Mouse (Mus musculus): Measurements from ENCODE around the gene Cfap61.

The Cfap61 gene

DNA sequence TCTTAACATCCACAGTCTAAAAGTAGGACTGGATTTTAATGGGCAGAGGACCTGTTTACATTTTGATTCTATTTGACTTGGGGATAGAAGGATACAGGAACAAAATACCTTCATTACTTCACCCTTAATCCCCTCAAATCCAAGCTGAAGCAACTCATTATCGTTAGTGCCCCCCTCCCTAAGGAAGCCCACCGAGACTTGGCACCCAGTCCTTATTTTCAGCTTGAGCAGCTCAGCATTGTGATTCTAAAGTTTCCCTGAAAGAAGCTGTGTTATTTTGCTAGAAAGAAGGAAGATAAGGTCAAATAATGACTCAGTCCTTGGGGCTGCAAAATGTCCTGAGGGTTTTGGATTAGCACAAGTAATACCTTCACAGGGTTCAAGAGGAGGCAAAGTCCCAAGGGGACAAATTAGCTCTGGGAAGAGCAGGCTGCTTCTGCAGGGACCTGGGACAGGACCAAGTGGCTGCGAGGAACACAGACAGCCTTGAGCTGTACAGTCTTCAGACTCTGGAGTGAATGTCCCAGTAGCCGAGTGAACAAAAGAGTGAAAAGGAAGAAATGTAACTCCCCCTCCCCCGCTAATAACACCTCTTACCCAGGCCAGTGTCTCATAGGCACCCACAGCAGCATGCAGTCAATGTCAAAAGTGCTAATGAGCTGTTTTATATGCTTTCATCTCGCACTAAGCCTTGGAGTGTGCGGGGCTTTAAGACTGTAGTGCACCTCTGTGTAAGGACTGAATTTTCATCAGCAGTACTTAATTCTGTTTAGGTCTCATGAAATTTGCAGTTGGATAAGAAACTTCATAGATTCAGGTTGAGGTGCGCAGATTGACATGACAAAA is 81.0 kb downstream of the Cfap61 start:
- DNase-seq = no peak

DNA sequence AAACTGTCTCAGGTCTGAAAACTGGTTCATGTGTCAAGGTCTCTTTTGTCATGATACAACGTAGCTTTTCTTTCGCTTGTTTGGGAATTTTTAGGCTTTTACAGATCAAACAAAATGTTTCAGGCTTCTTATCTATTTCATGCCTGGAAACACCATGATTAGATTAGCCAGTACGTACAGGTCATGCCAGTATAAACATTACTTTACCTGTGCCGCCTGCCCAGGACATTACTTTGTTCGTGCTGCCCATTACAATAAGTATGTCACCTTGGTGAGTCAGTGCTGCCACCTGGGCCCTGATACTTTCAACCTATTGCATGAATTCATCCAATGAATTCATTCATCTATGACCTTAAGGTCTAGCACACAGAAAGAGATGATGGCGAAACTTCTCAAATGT is 88.3 kb downstream of the Cfap61 start:
- no peak for DNase-seq

DNA sequence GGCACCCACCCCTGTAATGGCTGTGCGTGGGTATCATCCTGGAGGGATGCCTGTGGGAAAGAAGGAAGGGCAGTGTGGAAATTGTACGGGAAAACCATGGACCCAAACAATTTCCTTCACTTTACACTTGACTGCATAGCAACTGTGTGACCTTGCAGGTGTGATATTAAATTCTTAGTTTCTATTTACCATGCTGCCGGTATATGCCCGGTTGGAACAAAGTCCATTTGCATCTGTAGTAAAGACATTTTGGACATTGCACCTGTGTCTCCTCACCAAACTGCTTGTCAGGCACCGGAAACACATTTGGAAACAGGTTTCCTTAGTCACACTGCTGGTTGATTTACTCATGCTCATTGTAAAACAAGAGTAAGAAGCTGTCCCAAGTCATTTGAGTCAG is 109.1 kb downstream of the Cfap61 start:
- DNase-seq = no peak

DNA sequence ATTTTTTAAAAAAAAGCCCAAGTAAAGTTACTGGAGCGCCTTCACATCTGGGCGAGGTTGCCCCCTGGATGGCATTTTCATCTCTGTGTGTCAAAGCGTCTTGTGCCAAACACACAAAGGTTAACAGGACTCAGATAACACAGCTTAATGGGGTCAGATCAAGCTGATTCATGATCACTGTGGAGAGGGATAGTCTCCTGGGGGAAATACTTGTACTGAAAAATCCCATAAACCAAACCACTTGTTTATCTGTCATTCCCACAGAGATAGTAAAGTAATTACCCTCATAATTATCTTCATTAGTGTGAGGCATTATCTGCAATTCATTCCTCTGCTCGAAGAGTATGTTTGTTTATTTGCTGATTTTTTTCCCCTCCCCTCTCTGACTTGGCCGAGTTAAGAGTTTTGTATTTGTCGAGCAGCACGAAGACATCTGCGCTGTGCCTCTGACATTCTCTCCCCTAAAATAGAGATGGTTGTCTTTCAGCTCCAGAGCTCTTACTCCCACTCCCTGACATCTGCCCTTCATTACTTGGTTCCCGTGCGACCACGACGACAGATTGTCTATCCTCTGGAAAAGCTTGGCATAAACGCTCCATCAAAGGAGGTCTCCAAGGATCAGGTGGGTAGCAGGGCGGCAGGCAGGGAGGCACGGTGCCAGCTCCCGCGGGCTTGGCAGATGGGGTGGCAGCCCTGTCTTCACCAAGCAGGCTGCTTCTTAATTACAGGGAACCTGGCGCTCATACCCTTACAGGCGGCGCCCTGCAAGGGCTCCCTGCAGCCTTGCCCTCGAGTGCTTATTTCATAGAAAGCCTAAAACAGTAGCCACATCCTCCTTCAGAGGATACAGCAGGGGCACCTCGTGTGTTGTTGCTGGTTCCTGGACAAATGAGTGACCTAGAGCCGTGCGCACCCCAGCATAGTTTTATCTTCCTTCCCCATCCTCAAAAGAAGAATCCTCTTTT is 110.6 kb downstream of the Cfap61 start:
- peak; percentile 77 to 82 for DNase-seq

DNA sequence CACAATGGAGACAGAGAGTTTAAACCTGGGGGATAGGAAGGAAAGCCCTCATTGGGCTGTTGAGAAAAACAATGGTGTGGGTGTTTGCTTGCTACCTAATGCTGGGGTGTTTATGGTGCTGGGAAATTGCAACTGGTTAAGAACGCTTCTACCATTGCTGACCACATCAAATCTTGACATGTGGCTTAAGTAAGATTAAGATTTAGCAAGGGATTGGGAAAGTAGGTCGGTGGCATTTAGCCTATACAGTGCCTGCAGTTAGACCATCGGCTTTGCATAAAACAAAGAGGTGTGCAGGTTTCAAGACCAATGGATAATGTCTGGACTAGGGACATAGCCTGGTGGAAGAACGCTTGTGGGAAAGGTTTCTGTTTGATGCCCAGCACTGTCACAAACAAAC is 113.1 kb downstream of the Cfap61 start:
- DNase-seq = no peak

DNA sequence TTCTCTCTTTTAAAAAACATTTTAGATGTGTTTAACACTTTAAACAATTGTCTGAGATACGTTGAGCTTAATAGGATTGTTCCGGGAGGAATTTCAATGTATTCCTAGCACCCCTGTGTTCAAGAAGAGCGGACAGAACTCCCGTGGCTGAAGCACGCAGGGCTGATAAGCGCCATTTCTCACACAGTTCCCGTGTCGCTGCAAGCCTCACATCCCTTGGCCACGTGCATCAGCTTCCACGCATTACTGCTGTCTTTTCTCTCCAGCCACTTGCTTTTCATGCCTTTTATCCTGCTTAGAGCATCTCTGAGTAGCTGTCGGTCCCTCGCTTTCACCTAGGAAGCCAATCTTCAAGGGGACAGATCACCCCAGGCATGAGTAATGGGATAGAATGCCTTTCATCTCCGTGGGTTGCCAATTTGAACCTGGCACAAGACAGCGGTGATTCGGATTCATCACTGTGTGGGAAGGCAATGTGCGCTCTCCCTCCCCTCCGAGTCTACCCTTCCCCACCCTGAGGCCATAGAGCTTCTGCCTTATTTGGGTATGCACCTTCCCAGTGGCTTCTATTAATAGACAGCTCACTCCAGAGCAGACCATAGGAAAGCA is 113.7 kb downstream of the Cfap61 start:
- DNase-seq = no peak

DNA sequence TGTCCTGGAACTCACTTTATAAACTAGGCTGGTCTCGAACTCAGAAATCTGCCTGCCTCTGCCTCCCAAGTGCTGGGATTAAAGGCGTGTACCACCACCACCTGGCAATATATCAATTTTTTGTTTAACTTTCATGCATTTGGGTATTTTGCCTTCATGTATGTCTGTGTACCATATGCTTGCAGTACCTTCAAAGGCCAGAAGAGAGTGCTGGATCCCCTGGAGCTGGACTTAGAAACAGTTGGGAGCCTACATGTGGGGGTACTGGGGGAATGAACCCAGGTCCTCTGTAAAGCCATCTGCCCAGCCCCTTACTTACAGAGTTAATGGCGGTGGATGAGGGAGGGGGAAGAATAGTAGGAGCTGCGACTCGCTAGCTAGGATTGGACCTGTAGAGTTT is 114.8 kb downstream of the Cfap61 start:
- no peak for DNase-seq

DNA sequence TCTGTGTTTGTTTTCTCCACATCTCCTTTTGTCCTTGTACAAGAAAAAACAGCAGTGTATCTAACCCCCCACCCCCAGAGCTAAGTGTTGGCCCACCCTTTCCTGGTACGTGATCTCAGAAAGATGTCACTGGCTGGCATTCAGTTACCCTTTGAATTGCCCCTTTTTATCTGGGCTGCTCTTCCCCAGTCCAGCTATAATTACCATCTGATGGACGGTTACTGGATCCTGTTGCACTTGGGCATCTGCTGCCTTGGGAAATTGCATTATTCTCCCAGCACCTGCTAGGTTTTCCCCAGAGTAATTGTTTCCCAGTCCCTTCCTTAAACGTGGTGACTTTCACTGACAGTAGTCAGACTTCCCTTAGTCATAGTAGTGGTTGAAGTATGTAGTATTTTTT is 115.5 kb downstream of the Cfap61 start:
- DNase-seq = no peak

DNA sequence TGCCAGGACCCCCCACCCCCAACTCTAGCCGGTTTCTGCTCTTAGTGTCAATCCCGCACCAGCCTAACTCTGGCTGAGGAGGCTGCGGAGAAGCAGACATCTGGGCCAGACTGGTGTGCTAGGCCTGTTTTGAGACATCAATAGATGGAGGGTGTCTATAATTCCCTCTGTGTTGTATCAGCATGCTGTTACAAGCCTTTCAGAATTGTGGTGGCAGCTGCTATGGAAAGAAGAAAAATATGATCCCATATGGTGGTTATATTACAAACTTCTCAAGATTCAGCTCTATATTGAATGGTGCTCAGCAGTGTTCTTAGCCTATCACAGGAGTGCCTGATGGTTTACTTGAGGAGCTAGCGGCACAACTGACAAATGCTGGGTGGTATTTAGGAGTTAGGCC is 116.8 kb downstream of the Cfap61 start:
- DNase-seq = no peak

DNA sequence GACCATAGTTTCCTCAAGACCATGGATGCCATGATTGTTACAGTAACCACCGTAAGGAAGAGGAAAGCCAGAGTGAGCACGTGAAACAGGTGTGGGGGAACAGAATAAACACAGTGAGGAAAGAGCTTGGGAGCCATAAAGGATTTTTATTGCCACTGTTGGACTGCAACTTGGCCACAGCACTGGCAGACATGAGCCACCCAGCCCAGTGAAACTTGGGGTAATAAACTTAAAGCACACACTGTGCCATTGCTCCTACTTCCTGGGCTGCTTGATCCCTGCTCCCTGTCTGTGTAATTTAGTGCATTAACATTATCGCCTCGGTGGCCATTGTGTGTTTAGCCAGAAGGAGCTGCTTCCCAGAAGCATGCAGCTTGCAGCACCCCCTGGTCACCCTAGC is 122.5 kb downstream of the Cfap61 start:
- DNase-seq = no peak

DNA sequence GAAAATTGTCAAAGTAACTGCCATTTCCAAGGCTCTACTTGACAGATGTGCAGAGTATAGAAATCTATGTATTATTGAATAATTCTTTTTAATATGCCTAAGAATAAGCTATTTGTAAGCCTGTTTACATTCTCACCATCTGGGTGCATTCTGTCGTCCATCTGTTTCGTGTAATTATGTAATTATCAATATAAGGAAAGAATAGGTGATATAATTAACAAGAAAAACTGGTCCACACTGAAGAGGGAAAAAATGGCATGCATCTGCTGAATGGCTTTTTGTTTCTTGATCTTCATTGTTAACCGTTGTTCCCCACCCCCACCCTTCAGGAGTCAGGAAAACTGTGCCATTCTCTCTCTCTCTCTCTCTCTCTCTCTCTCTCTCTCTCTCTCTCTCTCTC is 124.2 kb downstream of the Cfap61 start:
- no peak for DNase-seq

DNA sequence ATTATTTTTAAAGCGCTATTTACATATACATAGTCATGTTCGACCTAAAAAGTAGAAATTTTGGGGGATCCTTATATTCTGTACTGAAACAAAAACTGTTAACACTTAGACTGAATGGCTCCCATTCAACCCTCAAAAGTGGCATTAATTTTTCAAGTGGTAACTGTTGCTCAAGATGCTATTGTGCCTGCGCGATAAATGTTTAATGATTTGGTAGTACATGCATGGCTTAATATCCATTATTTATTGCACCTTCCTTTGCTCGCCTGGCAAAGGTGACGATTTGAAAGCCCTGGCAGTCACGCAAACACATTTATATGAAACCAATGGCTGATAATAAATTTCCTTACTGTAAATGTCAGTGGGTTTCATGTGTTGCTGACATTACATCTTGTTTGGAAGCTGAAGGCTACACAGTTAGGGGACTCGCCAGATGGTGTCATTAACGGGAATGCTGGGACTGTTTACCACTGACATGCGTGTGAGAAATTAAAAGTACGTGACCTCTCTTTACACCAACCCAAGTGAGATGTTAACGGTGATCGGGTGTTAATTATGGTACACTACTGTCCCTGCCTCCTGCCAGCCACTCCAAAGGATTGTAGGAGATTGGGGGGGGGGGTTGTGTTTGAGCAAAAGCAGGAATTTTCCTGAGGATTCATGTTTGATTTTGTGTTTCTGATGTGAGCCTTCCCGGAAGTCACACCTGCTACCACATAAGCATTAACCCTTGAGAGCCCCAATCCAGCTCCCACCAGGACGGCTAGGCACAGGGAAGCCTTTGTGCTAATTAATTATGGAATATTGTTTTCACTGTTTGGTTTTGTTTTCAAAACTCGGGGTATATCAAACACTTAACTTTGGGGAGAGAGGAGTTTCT is 127.1 kb downstream of the Cfap61 start:
- DNase-seq = no peak

DNA sequence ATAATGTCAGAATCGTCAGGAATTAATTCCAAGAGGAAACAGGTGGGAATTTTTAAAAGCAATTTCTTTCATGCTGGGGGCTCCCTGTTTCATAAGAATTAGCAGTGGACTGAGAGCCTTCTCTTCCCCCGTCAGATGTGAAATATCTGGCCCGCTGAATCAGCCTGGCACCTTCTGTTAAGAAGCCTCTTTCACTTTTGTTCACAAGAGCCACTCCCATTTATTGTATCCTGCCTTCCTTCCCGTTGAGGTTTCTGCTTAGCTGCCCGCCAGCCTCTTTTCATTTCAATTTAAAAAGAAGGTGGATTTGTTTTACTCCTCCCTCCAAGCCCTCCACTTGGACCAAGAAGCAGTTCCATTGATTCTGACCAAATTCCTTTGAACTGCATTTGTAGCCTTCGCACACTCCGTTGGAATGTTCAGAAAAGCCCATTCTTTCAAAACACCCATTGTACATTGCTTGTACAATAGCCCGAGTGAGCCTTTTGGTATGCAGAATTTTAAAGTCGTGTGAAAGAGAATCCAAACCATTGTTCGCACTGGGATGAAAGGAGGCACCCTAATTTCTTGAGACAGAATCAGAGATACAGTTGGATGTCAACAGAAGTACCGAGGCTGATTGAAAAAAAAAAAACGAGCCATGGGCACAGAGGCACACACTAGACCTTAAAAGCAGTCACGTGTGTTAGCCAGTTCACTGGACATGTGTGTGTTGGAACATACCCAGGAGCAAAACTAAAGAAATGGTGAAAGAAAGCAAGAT is 127.9 kb downstream of the Cfap61 start:
- DNase-seq = no peak

DNA sequence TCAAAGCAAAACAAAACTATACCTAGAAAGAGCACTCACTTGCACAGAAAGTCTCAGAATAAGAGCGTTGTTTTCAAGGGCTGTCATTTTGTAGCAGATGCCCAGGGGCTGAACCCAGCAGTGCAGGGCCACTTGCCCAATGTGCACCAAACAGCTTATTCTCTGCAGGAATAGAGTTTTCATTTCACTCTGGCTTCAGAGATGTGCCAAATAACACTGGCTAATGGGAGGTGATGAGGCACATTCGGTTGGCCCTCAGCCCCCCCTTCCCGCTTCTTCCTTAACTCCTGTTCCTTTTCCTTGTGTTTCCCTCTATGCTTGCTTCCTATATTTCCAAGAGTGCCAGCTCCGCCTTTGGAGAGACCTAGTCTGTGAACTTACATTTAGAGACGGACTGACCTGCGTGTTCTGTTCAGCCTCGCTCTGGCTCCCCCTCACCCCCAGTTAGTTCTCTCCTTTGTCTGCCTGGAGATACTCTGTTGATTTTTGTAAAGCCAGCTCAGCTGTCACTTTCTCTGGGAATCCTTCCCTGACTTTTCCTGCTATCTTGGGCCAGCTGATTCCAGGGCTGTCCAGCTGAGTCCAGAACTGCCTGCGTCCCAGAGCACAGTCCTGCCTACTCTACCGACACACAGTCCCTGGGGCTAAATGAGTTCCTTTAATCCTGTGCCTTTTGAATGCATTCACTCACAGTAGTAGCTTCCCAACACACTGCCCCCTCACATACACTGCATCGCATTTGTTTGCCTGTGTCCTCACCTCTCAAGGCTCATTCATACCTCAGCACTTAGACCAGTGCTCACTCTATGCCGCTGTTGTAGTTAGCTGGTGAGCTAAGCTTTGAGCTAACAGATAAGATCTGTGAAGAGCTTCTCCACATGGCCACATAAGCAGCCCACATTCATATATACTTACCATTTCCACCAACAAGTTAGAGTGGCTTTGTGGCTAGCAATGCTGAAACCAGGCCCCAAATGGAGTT is 128.8 kb downstream of the Cfap61 start:
- DNase-seq = no peak

DNA sequence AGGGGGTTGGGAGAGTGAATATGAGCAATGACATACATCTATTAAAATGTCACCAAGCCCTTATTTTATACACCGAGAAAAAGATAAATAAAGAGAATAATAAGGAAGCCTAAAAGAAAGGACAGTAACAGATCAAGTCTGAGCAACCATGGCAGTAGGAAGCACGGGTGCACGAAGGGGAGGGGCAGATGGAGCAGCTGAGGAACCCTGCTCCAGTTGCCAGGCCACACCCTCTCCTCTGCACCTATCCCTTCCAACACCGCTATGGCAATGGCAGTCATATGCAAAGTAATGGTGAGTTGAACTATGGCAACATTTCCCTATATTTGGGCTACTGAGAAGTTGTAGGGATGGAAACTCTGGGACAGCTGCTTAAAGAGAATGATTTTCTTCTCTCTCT is 132.8 kb downstream of the Cfap61 start:
- no peak for DNase-seq

DNA sequence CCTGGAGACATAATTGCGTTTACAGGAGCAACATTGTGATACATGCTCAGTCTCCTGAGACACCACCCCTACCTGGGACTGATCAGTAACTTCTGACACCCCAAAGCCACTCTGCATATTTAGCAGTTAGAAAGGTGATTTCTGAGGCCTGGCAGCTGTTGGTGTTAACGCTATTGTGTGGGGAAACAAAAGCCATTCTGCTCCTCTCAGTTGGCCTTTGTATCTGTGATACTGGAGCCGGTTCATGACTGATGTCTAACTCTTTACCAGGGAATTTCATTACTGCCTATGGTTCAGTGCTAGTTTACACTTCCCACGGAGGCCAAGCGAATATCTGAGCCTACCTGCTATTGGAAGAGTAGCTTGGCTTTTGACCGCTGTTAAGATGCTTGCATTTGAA is 138.7 kb downstream of the Cfap61 start:
- no peak for DNase-seq

DNA sequence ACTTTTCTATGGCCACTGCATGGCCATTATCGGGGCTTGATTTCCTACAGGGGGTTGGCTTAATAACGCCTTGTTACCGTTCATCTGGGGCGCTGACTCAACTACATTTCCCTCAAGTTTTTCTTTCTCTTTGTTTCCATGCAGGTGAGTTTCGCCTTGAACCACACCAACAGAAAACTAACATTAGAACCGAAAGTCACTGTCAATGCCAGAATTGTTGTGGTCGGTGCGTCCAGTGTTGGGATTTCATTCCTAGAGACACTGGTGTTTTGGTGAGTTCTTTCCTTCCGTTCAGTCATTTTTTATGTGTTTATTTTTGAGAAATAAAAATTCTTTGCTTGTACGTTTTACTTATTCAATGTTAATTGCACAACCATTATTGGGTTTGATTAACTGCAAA is 142.5 kb downstream of the Cfap61 start:
- DNase-seq = no peak

DNA sequence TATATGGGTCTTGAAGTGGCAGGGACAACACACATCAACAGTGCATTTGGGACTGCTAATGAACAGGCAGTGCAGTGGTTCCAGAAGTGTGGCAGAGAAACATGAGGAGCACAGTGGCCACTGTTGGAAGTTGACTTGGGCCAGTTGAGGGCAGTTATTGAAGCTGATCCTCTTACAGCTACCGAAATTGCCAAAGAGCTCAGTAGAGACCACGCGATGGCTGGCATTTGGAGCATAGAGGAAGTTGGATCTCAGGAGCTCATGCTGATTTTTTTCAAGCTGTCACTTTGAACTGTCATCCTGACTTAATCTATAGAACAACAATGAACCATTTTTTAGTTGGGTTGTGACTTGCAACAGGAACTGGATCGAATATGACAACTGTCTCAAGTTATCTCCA is 145.7 kb downstream of the Cfap61 start:
- no peak for DNase-seq

DNA sequence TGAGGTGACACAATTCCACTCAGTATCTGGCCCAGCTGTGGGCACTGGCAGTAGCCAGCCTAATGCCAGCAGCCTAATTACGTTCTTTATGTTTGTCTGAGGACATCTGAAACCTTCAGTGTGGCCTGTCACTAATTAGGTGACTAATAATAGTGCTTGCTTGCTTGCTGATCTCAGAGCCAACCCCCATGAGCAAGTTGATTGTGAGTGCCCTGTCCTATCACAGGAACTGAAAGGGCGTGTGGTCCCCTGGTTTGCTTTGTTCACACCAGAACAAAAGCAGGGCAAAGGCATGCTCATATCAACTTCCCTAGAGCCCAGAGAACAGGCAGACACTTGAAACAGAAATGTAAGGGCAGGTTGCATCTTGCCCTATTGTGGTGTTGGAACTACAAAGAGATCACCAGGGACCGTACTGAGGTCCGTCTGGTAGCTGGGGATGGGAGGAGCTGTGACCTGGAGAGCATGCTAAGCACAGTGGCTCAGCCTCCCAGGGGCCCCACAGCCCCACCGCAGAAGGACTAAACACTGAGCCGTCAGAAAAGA is 148.8 kb downstream of the Cfap61 start:
- no peak for DNase-seq

DNA sequence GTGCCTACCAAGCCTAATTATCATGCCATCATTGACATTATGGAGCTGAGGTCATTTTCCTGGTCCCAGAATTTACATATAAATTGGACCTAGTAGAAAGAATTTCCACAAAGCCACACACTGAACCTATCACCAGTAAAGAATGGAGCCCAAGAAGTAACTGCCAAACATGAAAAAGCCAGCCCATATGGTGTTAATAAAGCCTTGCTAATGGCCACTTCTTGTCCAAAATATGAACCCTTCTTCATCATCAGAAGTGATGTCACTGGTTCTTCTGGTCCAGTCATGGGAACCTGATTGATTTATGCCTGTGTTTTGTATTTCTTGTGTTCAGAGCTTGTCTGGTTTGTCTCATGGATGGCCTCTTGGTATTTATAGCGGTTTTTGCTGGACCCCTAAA is 152.8 kb downstream of the Cfap61 start:
- DNase-seq = no peak
